Mouse (Mus musculus): Measurements from ENCODE around the gene Fam187b. TPM values are rescaled to one million over a fixed set of nuclear protein-coding genes. Genes with fewer than 3 reads are reported as not detected.
A peak's percentile ranks its signal among the peaks of the same experiment; 100 is the strongest.

The Fam187b gene
- polyA plus RNA-seq, 1 experiment from 2014 or later = 10.4 TPM

DNA sequence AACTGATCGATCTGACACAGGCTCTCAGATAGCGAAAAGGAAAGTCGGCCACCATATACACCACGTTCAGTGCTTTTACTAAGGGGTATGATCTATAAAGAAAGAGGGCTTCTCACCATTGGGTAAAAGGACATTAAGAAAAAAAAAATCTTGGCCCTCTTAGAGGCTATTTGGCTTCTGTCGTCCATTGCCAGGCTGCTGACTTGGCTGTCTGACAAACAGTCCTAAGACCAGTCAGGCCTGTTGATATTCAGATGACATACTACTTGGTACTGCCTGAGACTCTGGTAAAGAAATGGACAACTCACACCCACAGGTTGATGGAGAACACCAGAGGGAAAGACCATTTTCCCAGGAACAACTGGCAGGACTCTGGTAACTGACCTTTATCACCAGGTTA is 39.4 kb downstream of the Fam187b start:
- Histone ChIP-seq H3K36me3 (ENCODE audit: control insufficient read depth, insufficient read depth) (no peaks in the 10 kb centered on the region), H3K4me3 (ENCODE audit: low read depth, low read length) (no peak overlapping the region), H3K9ac (ENCODE audit: low read depth, low read length) (no peak overlapping the region), H3K27ac (ENCODE audit: low read depth, low read length) (no peak overlapping the region), H3K9me3 (ENCODE audit: control insufficient read depth) (no peaks in the 10 kb centered on the region), H3K4me1 (replicated peaks; ENCODE audit: control insufficient read depth, insufficient read depth, low read length) (no peaks in the 10 kb centered on the region), H3K27me3 (replicated peaks; ENCODE audit: control insufficient read depth, insufficient read depth, low read length) (no peaks in the 10 kb centered on the region), H3K4me2 (replicated peaks; ENCODE audit: low read depth) (no peak overlapping the region)
- 78% methylated on average over 5 of the region's 5 CpGs for WGBS
- no peak for TF ChIP-seq CTCF (IDR thresholded peaks at IDR 0.05; ENCODE audit: low read depth)
- no peak for ATAC-seq

DNA sequence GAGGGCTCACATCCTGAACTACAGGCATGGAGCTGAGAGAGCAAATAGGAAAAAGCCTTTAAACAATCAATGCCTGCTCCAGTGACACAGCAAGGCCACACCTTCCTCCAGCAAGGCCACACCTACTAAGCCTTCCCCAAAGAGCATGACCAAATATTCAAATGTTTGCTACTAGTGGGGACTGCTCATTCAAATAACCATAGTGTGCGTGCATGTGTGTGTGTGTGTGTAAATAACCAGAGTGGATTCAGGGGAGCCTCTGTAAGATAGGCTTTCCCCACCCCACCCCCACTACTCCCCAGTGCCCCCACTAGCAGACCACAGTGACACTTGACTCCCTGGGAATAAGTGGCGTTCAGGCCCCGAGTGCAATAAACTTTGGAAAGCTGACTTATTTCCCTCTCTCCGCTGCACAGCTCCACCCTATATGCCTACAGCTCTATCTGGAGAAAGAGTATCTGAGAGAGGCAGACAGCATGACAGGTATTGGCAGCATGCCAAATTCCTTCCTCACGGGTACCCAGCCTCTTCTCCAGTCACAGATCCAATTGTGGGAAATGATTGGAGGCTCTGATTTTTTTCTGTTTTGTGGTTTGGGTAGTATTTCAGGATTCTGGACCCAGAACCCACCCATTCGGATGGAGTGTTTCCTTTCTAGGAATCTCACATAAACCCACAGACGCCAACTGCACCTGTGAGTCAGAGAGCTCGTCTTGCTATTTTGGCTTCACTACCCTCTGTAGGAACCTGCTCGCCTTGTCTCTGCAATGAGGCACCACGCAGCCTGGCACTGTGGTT is 43.7 kb downstream of the Fam187b start:
- no peak overlapping the region for H3K27ac ChIP-seq (ENCODE audit: low read depth, low read length)
- H3K27me3 ChIP-seq (replicated peaks; ENCODE audit: control insufficient read depth, insufficient read depth, low read length) = no peaks in the 10 kb centered on the region
- H3K9me3 ChIP-seq (ENCODE audit: control insufficient read depth) = no peaks in the 10 kb centered on the region
- no peak for TF ChIP-seq CTCF (IDR thresholded peaks at IDR 0.05; ENCODE audit: low read depth)
- no peak overlapping the region for H3K9ac ChIP-seq (ENCODE audit: low read depth, low read length)
- ATAC-seq = peak; percentile 36; the same call in 1 of the 2 replicates
- 25% methylated on average over 10 of the region's 10 CpGs for WGBS
- H3K4me3 ChIP-seq (ENCODE audit: low read depth, low read length) = no peak overlapping the region
- no peaks in the 10 kb centered on the region for H3K4me1 ChIP-seq (replicated peaks; ENCODE audit: control insufficient read depth, insufficient read depth, low read length)
- no peaks in the 10 kb centered on the region for H3K36me3 ChIP-seq (ENCODE audit: control insufficient read depth, insufficient read depth)
- 0 out of 2 replicates have a peak overlapping the region, but pooled peaks have one; percentile 21 for H3K4me2 ChIP-seq (replicated peaks; ENCODE audit: low read depth)

DNA sequence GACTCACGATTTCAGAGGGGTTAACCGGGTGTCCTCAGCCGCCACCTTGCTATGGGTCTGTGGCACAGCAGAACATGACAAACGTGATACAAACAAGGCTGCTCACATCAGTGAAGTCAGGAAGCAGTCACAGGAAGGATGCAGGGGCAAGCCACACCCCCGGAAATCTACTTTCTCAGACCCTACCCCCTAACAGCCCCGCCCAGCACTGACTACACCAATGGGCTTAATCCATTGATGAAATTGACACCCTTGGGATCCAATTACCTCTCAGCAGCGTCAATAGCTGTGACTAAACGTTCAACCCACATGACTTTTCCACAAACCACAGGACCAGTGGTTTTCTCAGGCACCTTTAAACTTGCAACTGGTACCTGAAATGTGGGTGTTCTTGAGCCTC is 55.0 kb downstream of the Fam187b start:
- no peak for ATAC-seq
- no peak for TF ChIP-seq CTCF (IDR thresholded peaks at IDR 0.05; ENCODE audit: low read depth)
- H3K4me2 ChIP-seq (replicated peaks; ENCODE audit: low read depth) = no peak overlapping the region
- no peaks in the 10 kb centered on the region for H3K9me3 ChIP-seq (ENCODE audit: control insufficient read depth)
- H3K36me3 ChIP-seq (ENCODE audit: control insufficient read depth, insufficient read depth) = no peaks in the 10 kb centered on the region
- no peak overlapping the region for H3K4me3 ChIP-seq (ENCODE audit: low read depth, low read length)
- 69% methylated on average over 8 of the region's 8 CpGs for WGBS
- H3K4me1 ChIP-seq (replicated peaks; ENCODE audit: control insufficient read depth, insufficient read depth, low read length) = no peaks in the 10 kb centered on the region
- no peak overlapping the region for H3K27ac ChIP-seq (ENCODE audit: low read depth, low read length)
- H3K27me3 ChIP-seq (replicated peaks; ENCODE audit: control insufficient read depth, insufficient read depth, low read length) = no peaks in the 10 kb centered on the region
- H3K9ac ChIP-seq (ENCODE audit: low read depth, low read length) = no peak overlapping the region

DNA sequence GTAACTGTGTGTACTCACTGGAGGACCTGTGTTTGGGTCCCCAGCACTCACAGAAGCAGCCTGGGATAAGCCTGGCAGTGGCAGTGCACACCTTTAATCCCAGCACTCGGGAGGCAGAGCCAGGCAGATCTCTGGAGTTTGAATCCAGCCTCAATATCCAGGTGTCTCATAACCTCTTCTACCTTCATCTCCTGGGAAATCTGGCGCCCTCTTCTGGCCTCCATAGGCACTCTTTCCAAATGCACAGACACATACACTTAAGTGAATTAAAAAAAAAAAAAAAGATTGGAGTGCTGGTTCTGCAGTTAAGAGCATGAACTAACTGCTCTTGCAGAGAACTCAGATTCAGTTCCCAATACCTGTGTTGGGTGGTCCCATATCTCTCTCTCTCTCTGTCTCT is 57.1 kb downstream of the Fam187b start:
- no peak for ATAC-seq
- Histone ChIP-seq H3K4me2 (replicated peaks; ENCODE audit: low read depth) (no peak overlapping the region), H3K9me3 (ENCODE audit: control insufficient read depth) (no peaks in the 10 kb centered on the region), H3K9ac (ENCODE audit: low read depth, low read length) (no peak overlapping the region), H3K4me3 (ENCODE audit: low read depth, low read length) (no peak overlapping the region), H3K27ac (ENCODE audit: low read depth, low read length) (no peak overlapping the region), H3K36me3 (ENCODE audit: control insufficient read depth, insufficient read depth) (no peaks in the 10 kb centered on the region), H3K4me1 (replicated peaks; ENCODE audit: control insufficient read depth, insufficient read depth, low read length) (no peaks in the 10 kb centered on the region), H3K27me3 (replicated peaks; ENCODE audit: control insufficient read depth, insufficient read depth, low read length) (no peaks in the 10 kb centered on the region)
- 61% methylated on average over 2 of the region's 2 CpGs for WGBS
- TF ChIP-seq CTCF (IDR thresholded peaks at IDR 0.05; ENCODE audit: low read depth) = no peak

DNA sequence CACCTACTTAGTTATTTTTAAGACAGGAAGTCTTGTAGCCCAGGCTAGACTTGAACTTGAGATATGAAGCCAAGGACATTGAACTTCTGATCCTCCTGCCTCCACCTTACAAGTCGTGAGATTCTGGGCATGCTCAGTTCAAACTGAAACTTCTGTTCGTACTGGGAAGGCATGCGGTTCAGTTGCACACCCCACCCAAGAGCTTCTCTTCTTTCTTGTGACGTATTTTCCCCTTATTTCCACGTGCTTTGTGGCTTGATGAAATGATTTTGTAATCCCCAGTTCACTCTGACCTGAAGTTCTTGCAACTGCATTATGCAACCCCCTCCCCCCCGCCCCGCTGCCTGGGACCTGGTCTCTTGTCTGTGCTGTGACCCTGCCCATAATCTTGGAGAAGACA is 58.1 kb downstream of the Fam187b start:
- WGBS = 85% methylated on average over 7 of the region's 7 CpGs
- Histone ChIP-seq H3K9me3 (ENCODE audit: control insufficient read depth) (no peaks in the 10 kb centered on the region), H3K36me3 (ENCODE audit: control insufficient read depth, insufficient read depth) (no peaks in the 10 kb centered on the region), H3K4me1 (replicated peaks; ENCODE audit: control insufficient read depth, insufficient read depth, low read length) (no peaks in the 10 kb centered on the region), H3K27ac (ENCODE audit: low read depth, low read length) (no peak overlapping the region), H3K4me3 (ENCODE audit: low read depth, low read length) (no peak overlapping the region), H3K4me2 (replicated peaks; ENCODE audit: low read depth) (no peak overlapping the region), H3K9ac (ENCODE audit: low read depth, low read length) (no peak overlapping the region), H3K27me3 (replicated peaks; ENCODE audit: control insufficient read depth, insufficient read depth, low read length) (no peaks in the 10 kb centered on the region)
- no peak for TF ChIP-seq CTCF (IDR thresholded peaks at IDR 0.05; ENCODE audit: low read depth)
- ATAC-seq = no peak

DNA sequence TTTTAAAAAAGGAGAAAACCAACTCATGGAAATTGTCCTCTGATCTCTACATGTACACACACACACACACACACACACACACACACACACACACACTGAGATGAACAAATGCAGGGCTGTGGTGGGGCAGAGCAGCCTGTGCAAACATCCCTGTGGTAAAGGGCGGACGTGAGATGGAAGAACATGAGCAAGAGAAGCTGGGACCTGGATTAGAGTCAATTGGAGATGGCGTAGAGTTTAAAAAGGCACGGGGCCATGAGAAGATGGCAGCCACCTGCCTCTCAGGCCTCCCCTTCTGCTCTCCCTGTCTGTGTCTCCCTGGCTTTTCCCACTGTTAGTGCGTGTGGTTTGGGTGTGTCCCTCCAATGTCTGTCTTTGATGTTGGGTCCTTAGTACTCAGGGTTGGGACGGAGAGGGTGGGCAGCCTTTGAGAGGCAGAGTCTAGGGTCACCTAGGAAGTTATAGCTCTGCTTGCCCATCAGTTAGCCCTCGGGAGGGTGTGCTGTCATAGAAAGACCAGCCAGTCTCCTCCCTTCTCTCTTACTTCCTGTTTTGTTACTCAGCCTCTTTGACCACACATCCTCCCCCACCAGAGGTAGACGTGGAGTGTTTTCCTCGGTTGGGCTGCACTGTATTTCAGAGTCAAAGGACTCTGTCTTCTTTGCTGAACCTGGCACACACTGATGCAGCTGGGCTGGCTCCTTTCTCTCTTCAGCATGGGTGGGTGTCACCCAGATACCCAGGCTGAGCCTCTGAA is 60.0 kb downstream of the Fam187b start:
- no peak overlapping the region for H3K9ac ChIP-seq (ENCODE audit: low read depth, low read length)
- no peaks in the 10 kb centered on the region for H3K4me1 ChIP-seq (replicated peaks; ENCODE audit: control insufficient read depth, insufficient read depth, low read length)
- no peak for TF ChIP-seq CTCF (IDR thresholded peaks at IDR 0.05; ENCODE audit: low read depth)
- H3K4me3 ChIP-seq (ENCODE audit: low read depth, low read length) = no peak overlapping the region
- no peak for ATAC-seq
- no peaks in the 10 kb centered on the region for H3K36me3 ChIP-seq (ENCODE audit: control insufficient read depth, insufficient read depth)
- whole genome bisulfite sequencing = 47% methylated on average over 9 of the region's 9 CpGs
- H3K27me3 ChIP-seq (replicated peaks; ENCODE audit: control insufficient read depth, insufficient read depth, low read length) = no peaks in the 10 kb centered on the region
- no peak overlapping the region for H3K4me2 ChIP-seq (replicated peaks; ENCODE audit: low read depth)
- H3K27ac ChIP-seq (ENCODE audit: low read depth, low read length) = no peak overlapping the region
- H3K9me3 ChIP-seq (ENCODE audit: control insufficient read depth) = no peaks in the 10 kb centered on the region

All from intestine, postnatal 0 days (tissue).